Mouse (Mus musculus) heart, embryonic 11.5 days (tissue): Measurements from ENCODE around the gene Tmc6. TPM values are rescaled to one million over a fixed set of nuclear protein-coding genes. Genes with fewer than 3 reads are reported as not detected.

ENCODE experiments used
- ATAC-seq: fragments of 200-750 bp; cut with Nextera tagmentation; replicated peaks from 2 replicates; pipeline ENCODE4 v1.8.0; 2017; ENCODE audit warnings: moderate library complexity; ENCODE audit not compliant: insufficient number of reproducible peaks, low FRiP score, low TSS enrichment
- H3K27ac ChIP-seq: fragments of 300-500 bp; sonication (generic); 2 replicates; pipeline ENCODE4 v1.5.1; 2014; ENCODE audit warnings: mild to moderate bottlenecking, low read depth, low read length
- H3K27me3 ChIP-seq: fragments of 300-500 bp; sonication (generic); 2 replicates; pipeline ENCODE4 v1.6.1; 2014; ENCODE audit warnings: mild to moderate bottlenecking, low read length, mixed read lengths; ENCODE audit not compliant: control insufficient read depth, insufficient read depth
- H3K36me3 ChIP-seq: fragments of 300-500 bp; sonication (generic); 2 replicates; pipeline ENCODE4 v1.6.1; 2014; ENCODE audit warnings: mild to moderate bottlenecking, low read length, moderate library complexity, mixed read lengths; ENCODE audit not compliant: control insufficient read depth, insufficient read depth
- H3K4me1 ChIP-seq: fragments of 300-500 bp; sonication (generic); 2 replicates; pipeline ENCODE4 v1.6.1; 2014; ENCODE audit warnings: low read length; ENCODE audit not compliant: control insufficient read depth, insufficient read depth
- H3K4me2 ChIP-seq: fragments of 300-500 bp; sonication (generic); 2 replicates; pipeline ENCODE4 v1.6.1; 2014; ENCODE audit warnings: mild to moderate bottlenecking, moderate library complexity
- H3K4me3 ChIP-seq: fragments of 300-500 bp; sonication (generic); 2 replicates; pipeline ENCODE4 v1.5.1; 2014; ENCODE audit warnings: low read depth, low read length
- H3K9ac ChIP-seq: fragments of 300-500 bp; sonication (generic); 2 replicates; pipeline ENCODE4 v1.6.1; 2014; ENCODE audit warnings: mild to moderate bottlenecking, low read depth, low read length, moderate library complexity
- H3K9me3 ChIP-seq: fragments of 300-500 bp; sonication (generic); replicated peaks from 2 replicates; pipeline ENCODE4 v1.6.1; 2016; ENCODE audit warnings: low read length; ENCODE audit not compliant: control insufficient read depth
- WGBS: fragments of 180-500 bp; shearing (Covaris S2); extraction: QIAGEN DNeasy Blood & Tissue Kit; methylation state at CpG from one replicate; pipeline ENCODE4 v1.1.7; 2014; ENCODE audit not compliant: insufficient replicate concordance; 5-methylcytosine and 5-hydroxymethylcytosine counted together
- polyA plus RNA-seq: library from polyadenylated mRNA; unstranded; fragments of >200 nt; fragmentation: Nextera tagmentation; extraction: Ambion mirVana; gene quantifications from 2 replicates; pipeline ENCODE4 v1.2.1, GENCODE M21; 2014

Tmc6 gene
- polyA plus RNA-seq, 1 experiment from 2014 or later = 23.8 TPM

DNA sequence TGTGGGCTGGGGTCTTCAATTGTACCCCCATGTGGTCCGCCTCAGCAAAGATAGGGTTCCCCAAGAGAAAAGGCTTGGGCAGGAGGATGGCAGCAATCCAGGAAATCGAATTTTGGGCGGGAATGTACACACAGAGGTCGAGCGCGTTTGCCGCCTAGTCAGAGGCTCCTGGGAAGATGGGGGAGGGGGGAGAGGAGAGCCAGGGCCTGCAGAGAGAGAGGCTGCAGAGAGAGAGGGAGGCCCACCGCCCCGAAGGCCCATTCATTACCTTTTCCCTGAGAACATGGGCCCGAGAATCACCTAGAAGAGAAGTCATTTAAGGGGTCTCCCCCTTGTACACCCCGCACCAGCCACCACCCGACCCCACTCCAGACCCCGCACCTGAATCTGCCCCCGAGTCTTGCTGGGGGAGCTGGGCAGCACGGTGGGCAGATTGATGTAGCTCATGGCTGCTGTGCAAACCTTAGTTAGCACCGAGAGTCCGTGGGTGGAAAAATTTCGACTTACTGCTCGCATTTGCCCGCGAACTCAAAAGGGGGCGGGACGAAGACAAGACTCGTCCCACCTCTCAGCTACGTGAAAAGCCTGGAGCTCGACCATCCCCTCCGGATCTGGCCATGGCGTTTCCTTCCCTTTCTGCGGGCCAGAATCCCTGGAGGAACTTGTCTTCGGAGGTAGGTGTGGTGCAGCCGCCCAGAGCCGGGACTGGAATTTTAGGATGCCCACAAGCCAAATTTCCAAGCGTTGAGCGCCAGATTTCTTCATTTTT, 43.5 kb upstream of the Tmc6 start, which contains the start of the genes Afmid and Tk1:
Afmid (plus strand) TSS at position 592 of the 769 bp plus-strand sequence.
Tk1 (minus strand) TSS at position 760 of the 769 bp plus-strand sequence.
- under 1% methylated on average over 34 of the region's 34 CpGs for WGBS
- Histone ChIP-seq H3K9ac (peak within 1 kb of the TSS; percentile 86), H3K27ac (peak within 1 kb of the TSS; percentile 89), H3K4me3 (peak within 1 kb of the TSS; percentile 65), H3K4me2 (peak within 1 kb of the TSS; percentile 81), H3K27me3 (no peaks in the 10 kb centered on the region), H3K36me3 (peaks cover 14% of the 10 kb centered on the region), H3K9me3 (no peaks in the 10 kb centered on the region), H3K4me1 (peaks cover 57% of the 10 kb centered on the region)
- ATAC-seq = 0 out of 2 replicates have a peak, but pooled peaks have one; percentile 27

DNA sequence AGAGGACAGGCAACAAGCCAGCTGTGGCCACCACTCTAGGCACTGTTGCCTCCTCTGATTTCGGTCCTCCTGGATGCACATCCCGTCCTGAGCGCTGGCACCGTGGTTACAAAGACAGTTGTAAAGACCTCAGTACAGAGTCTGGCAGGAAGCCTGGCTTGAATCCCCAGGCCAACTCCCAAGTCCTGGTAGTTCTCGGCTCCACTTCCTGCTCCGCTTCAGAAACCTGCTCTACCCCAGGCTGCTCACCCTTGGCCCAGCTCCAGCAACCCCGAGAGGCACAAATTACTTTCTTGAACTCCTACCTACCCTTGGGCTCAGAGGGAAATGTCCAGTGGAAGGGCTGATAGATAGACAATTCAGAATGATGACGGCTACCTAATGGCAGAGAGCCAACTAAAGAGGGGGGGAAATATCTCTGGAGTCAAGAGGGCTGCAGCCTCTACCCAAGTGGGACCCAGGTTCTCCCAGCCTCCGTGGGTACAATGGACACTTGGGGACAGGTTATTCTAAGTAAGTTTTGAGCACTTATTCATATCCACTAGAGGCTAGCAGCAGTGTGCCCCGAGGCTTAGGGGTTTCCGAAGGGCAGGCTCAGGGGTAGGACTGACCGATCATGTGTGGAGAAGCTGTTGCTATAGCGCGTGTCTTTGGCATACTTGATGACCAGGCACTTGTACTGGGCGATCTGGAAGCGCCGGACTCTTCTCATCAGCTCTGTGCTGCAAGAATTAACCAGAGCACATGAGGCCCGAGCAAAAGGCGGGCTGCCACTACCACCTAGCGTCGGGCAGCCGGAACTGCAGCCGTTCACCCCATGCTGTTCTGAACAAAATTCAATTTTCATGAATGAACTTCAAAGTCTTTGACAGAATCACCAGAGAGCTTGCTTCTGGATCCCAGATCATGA, 42.3 kb upstream of the Tmc6 start:
- WGBS = 22% methylated on average over 23 of the region's 23 CpGs
- Histone ChIP-seq H3K27ac (peak overlapping the region; percentile 89), H3K4me1 (peaks cover 51% of the 10 kb centered on the region), H3K36me3 (peaks cover 18% of the 10 kb centered on the region), H3K27me3 (no peaks in the 10 kb centered on the region), H3K4me3 (peak overlapping the region; percentile 65), H3K9me3 (no peaks in the 10 kb centered on the region), H3K4me2 (peak overlapping the region; percentile 81), H3K9ac (peak overlapping the region; percentile 86)
- 0 out of 2 replicates have a peak, but pooled peaks have one; percentile 43 for ATAC-seq

DNA sequence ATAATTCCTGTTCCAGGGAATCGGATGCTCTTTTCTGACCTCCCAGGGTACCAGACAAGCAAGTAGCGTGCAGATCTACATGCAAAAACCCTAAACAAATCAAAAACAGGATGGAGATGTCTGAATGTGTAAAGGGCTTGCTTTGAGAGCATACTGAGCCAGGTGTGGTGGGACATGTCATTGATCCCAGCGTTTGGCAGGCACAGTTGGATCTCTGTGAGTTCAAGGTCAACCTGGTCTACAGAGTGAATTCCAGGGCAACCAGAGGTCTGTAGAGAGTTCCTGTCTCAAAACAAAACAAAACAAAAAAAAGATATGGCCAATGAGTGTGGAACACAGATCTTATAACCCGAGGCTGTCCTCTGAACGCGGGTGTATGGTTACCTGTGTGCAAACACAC, 41.4 kb upstream of the Tmc6 start:
- 89% methylated on average over 6 of the region's 6 CpGs for WGBS
- Histone ChIP-seq H3K36me3 (peaks cover 18% of the 10 kb centered on the region), H3K27me3 (no peaks in the 10 kb centered on the region), H3K9me3 (no peaks in the 10 kb centered on the region), H3K9ac (no peak overlapping the region), H3K27ac (no peak overlapping the region), H3K4me1 (peaks cover 42% of the 10 kb centered on the region), H3K4me2 (no peak overlapping the region), H3K4me3 (no peak overlapping the region)
- no peak for ATAC-seq

DNA sequence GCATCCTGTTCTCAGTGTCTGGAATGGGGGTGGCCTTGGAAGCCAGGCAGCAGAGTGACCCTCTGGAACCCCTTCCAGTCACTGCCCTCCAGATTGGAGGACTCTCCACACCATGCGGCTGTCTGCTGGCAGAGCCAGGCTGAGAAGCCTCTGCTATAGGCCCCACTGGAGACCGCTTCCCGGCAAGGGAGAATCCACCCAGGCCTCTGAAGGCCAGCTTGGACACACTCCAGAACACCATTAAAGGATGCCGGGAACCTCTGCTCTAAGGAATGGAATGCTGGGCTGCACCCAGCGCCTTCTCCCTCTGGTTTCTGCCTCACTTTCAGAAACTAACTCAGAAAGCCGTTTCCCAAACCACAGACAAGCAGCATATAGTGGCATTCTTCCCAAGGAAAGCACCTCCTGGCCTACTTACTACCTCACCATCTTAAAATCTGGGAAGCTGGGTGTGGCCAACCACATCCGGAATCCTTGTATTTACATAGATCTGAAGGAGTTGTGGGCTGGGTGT, 40.8 kb upstream of the Tmc6 start:
- Histone ChIP-seq H3K36me3 (peaks cover 18% of the 10 kb centered on the region), H3K9ac (no peak overlapping the region; the same call in 1 of the 2 replicates), H3K27me3 (no peaks in the 10 kb centered on the region), H3K27ac (no peak overlapping the region; the same call in 1 of the 2 replicates), H3K4me3 (no peak overlapping the region), H3K4me1 (peaks cover 36% of the 10 kb centered on the region), H3K9me3 (no peaks in the 10 kb centered on the region), H3K4me2 (no peak overlapping the region)
- no peak for ATAC-seq
- WGBS = 76% methylated on average over 7 of the region's 7 CpGs

DNA sequence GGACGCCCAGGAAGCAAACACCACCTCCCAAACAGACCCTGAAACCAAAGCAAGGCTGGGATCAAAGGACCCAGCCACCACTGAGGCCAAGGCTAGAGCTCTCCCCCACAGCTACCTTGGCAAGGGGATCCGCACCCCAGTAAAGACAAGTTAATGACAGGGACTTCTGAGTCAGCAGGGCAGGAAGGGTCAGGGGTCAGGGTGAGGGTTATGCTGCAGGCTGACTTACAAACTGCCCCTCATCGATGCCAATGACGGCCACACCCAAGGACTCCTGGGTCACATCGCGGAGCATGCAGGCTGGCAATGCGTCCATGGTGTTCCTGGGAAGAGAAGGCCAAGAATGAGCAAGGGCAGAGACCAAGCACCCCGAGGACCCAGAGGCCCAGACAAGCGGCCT, 39.9 kb upstream of the Tmc6 start:
- Histone ChIP-seq H3K27me3 (no peaks in the 10 kb centered on the region), H3K9ac (no peak overlapping the region), H3K9me3 (no peaks in the 10 kb centered on the region), H3K36me3 (peaks cover 22% of the 10 kb centered on the region), H3K4me2 (no peak overlapping the region), H3K4me3 (no peak overlapping the region), H3K4me1 (peaks cover 26% of the 10 kb centered on the region), H3K27ac (no peak overlapping the region)
- WGBS = 85% methylated on average over 9 of the region's 9 CpGs
- no peak for ATAC-seq

DNA sequence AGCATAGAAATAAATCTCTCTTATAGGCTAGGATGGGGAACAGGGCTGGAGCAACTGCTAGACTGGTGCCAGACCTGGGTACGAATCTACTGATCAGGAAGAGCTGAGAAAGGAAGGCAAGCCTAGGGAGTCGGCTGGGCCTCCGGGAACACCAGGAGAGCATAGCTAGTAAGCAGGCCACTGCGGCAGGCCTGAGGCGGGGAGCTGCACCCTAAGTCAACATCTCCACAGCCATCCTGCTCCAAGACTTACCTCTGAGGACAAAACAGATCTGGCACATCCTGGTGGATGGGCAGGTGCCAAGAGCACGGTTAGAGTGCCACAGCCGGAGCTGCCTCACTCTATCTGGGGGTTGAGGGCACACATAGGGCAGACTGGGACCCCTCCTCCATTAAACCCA, 38.2 kb upstream of the Tmc6 start:
- Histone ChIP-seq H3K27me3 (no peaks in the 10 kb centered on the region), H3K4me1 (peaks cover 18% of the 10 kb centered on the region), H3K27ac (no peak overlapping the region), H3K9ac (no peak overlapping the region), H3K4me2 (no peak overlapping the region), H3K9me3 (no peaks in the 10 kb centered on the region), H3K4me3 (no peak overlapping the region), H3K36me3 (peaks cover 25% of the 10 kb centered on the region)
- no peak for ATAC-seq
- 96% methylated on average over 7 of the region's 7 CpGs for WGBS

DNA sequence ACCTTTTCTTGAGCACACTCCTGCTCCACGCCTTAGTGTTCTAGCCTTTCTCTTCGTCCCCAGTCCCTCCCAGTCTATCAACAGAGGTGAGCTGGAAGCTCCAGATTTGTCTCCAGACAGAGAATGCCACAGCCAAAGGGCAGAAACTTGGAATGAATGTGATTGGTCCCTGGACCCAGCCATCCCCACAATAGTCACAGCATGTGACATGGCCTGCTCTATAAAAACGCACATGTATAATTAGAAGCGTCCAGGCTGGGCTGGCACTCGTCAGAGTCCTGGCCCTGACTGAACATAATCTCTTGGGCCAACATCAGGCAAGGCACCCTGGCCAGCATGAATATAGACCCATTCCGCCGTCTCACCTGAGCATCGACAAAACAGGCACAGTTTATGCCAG, 37.1 kb upstream of the Tmc6 start:
- no peak overlapping the region for H3K4me3 ChIP-seq
- no peaks in the 10 kb centered on the region for H3K27me3 ChIP-seq
- no peak overlapping the region for H3K4me2 ChIP-seq
- H3K9ac ChIP-seq = no peak overlapping the region; the same call in 1 of the 2 replicates
- no peak for ATAC-seq
- WGBS = 77% methylated on average over 8 of the region's 8 CpGs
- peaks cover 25% of the 10 kb centered on the region for H3K36me3 ChIP-seq
- H3K4me1 ChIP-seq = peaks cover 12% of the 10 kb centered on the region
- H3K9me3 ChIP-seq = no peaks in the 10 kb centered on the region
- peak overlapping the region; percentile 37; the same call in 1 of the 2 replicates for H3K27ac ChIP-seq

DNA sequence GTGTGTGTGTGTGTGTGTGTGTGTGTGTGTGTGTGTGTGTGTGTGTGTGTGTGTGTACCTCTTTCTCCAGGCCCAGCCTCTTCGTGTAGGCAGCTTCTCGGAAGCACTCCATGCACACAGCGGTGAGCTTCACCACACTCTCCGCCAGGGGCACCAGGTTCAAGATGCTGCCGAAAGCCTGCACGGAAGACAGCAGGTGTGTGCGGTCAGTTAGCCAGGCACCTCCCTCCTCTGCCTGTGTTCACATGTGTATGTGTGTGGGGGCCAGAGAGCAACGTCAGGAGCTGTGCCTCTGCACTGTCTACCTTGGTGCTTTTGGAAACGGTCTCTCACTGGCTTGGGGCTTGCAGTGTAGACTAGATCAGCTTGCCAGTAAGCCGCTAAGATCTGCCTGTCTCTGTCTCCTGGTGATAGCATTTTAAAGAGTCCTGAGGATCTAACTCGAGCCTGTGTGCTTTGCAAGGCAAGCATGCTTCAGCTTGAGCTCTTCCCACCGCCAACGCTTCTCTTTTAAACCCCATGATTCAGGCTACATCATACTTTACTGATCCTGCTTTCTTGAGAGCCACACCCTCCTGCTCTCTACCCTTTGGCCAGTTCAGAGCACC, 34.5 kb upstream of the Tmc6 start:
- peaks cover 32% of the 10 kb centered on the region for H3K36me3 ChIP-seq
- 87% methylated on average over 13 of the region's 13 CpGs for WGBS
- H3K9ac ChIP-seq = no peak overlapping the region
- no peak for ATAC-seq
- H3K27ac ChIP-seq = no peak overlapping the region
- no peaks in the 10 kb centered on the region for H3K27me3 ChIP-seq
- peaks cover 6% of the 10 kb centered on the region; the same call in 1 of the 2 replicates for H3K4me1 ChIP-seq
- no peak overlapping the region for H3K4me2 ChIP-seq
- no peaks in the 10 kb centered on the region for H3K9me3 ChIP-seq
- no peak overlapping the region for H3K4me3 ChIP-seq
